8 mouse cellular contexts compared by ENCODE assay signal in genomic region chr15:99725341-99726155, GRCm38 (mm10). TPM values are rescaled to one million over a fixed set of nuclear protein-coding genes. Genes with fewer than 3 reads are reported as not detected.
DNase-seq lines count a peak whose midpoint lies in the region; ATAC-seq and TF ChIP-seq lines count a peak whose summit lies in the region.

Gene Cox14 (plus strand): TSS chr15:99725618.

- 0 out of 2 replicates have a peak, but pooled peaks cover 4% of the 10 kb centered on the region for H3K9me3 ChIP-seq in embryonic facial prominence, embryonic 13.5 days
- peaks cover 7% of the 10 kb centered on the region for H3K9me3 ChIP-seq in limb, embryonic 12.5 days
- no peaks in the 10 kb centered on the region for H3K9me3 ChIP-seq in midbrain, embryonic 15.5 days

- H3K27ac ChIP-seq in embryonic facial prominence, embryonic 13.5 days = peak within 1 kb of the TSS; percentile 91
- H3K27ac ChIP-seq in kidney, adult 2 months (ENCODE audit: insufficient read depth, low read depth, low read length) = peak within 1 kb of the TSS; percentile 84
- H3K27ac ChIP-seq in limb, embryonic 12.5 days = peak within 1 kb of the TSS; percentile 94
- H3K27ac ChIP-seq in midbrain, embryonic 15.5 days = peak within 1 kb of the TSS; percentile 87
- H3K27ac ChIP-seq in spleen, adult 2 months (ENCODE audit: insufficient read depth, low read length) = peak within 1 kb of the TSS; percentile 83

- peak; percentile 94 for ATAC-seq in embryonic facial prominence, embryonic 13.5 days (ENCODE audit: insufficient number of reproducible peaks, insufficient read depth, low FRiP score, low TSS enrichment, low read depth)
- ATAC-seq in limb, embryonic 12.5 days (ENCODE audit: insufficient number of reproducible peaks, insufficient read depth, low FRiP score, low TSS enrichment, low read depth) = peak; percentile 96
- peak; percentile 95 for ATAC-seq in midbrain, embryonic 15.5 days (replicated peaks)

- under 1% methylated on average over 68 of the region's 68 CpGs for WGBS in embryonic facial prominence, embryonic 13.5 days
- under 1% methylated on average over 67 of the region's 68 CpGs for WGBS in kidney, adult 2 months
- WGBS in limb, embryonic 12.5 days = under 1% methylated on average over 68 of the region's 68 CpGs
- WGBS in midbrain, embryonic 15.5 days = under 1% methylated on average over 67 of the region's 68 CpGs
- 1% methylated on average over 66 of the region's 68 CpGs for WGBS in spleen, adult 2 months

- H3K9ac ChIP-seq in embryonic facial prominence, embryonic 13.5 days = peak within 1 kb of the TSS; percentile 94
- H3K9ac ChIP-seq in limb, embryonic 12.5 days (replicated peaks) = peak within 1 kb of the TSS; percentile 94
- H3K9ac ChIP-seq in midbrain, embryonic 15.5 days = peak within 1 kb of the TSS; percentile 83

- H3K4me2 ChIP-seq in embryonic facial prominence, embryonic 13.5 days = peak within 1 kb of the TSS; percentile 65
- H3K4me2 ChIP-seq in limb, embryonic 12.5 days = peak within 1 kb of the TSS; percentile 80
- peak within 1 kb of the TSS; percentile 74 for H3K4me2 ChIP-seq in midbrain, embryonic 15.5 days

- peak; percentile 97 for TF ChIP-seq CTCF in kidney, adult 2 months (conservative IDR thresholded peaks at IDR 0.05; ENCODE audit: insufficient read depth, insufficient read length, low read depth, low read length)
- TF ChIP-seq CTCF in spleen, adult 2 months (IDR thresholded peaks at IDR 0.05; ENCODE audit: extremely low read depth, insufficient read depth, insufficient read length, insufficient replicate concordance) = peak; percentile 94

- H3K27me3 ChIP-seq in embryonic facial prominence, embryonic 13.5 days = no peaks in the 10 kb centered on the region
- H3K27me3 ChIP-seq in kidney, adult 2 months (replicated peaks; ENCODE audit: control insufficient read depth, insufficient read depth, low read length) = no peaks in the 10 kb centered on the region
- no peaks in the 10 kb centered on the region for H3K27me3 ChIP-seq in limb, embryonic 12.5 days
- no peaks in the 10 kb centered on the region for H3K27me3 ChIP-seq in midbrain, embryonic 15.5 days (replicated peaks)
- H3K27me3 ChIP-seq in spleen, adult 2 months (ENCODE audit: control insufficient read depth, insufficient read depth, low read length) = no peaks in the 10 kb centered on the region

- peak; percentile 96 for DNase-seq in 3134 (ENCODE audit: extremely low read depth, insufficient read length, low spot score)
- peak; percentile 91 to 94 for DNase-seq in adrenal gland, postnatal 36 days
- DNase-seq in heart, adult 18-20 months = peak; percentile 98
- DNase-seq in kidney, adult 2 months = peak; percentile 99
- DNase-seq in spleen, adult 2 months (ENCODE audit: low read depth in 1 of 2, low spot score in 2 of 2) = peak; percentile 90 to 95

- H3K4me1 ChIP-seq in embryonic facial prominence, embryonic 13.5 days = peaks cover 23% of the 10 kb centered on the region
- peaks cover 24% of the 10 kb centered on the region for H3K4me1 ChIP-seq in kidney, adult 2 months (ENCODE audit: control insufficient read depth, insufficient read depth, low read length)
- H3K4me1 ChIP-seq in limb, embryonic 12.5 days (replicated peaks) = peaks cover 27% of the 10 kb centered on the region
- H3K4me1 ChIP-seq in midbrain, embryonic 15.5 days = peaks cover 27% of the 10 kb centered on the region
- H3K4me1 ChIP-seq in spleen, adult 2 months (ENCODE audit: control insufficient read depth, insufficient read depth, insufficient read length) = peaks cover 8% of the 10 kb centered on the region; the same call in 1 of the 2 replicates

- peak; percentile 84 for TF ChIP-seq POLR2A in kidney, adult 2 months (IDR thresholded peaks at IDR 0.05; ENCODE audit: low read depth, low read length)
- TF ChIP-seq POLR2A in spleen, adult 2 months (IDR thresholded peaks at IDR 0.05; ENCODE audit: low read depth, low read length) = peak; percentile 70

- H3K36me3 ChIP-seq in embryonic facial prominence, embryonic 13.5 days = peaks cover 40% of the 10 kb centered on the region
- peaks cover 3% of the 10 kb centered on the region; the same call in 1 of the 2 replicates for H3K36me3 ChIP-seq in kidney, adult 2 months (ENCODE audit: control insufficient read depth, insufficient read depth, low read length)
- H3K36me3 ChIP-seq in limb, embryonic 12.5 days = peaks cover 49% of the 10 kb centered on the region
- peaks cover 23% of the 10 kb centered on the region for H3K36me3 ChIP-seq in midbrain, embryonic 15.5 days (replicated peaks)
- H3K36me3 ChIP-seq in spleen, adult 2 months (ENCODE audit: control insufficient read depth, insufficient read depth, low read length) = peaks cover 2% of the 10 kb centered on the region

- peak within 1 kb of the TSS; percentile 96 for H3K4me3 ChIP-seq in embryonic facial prominence, embryonic 13.5 days
- H3K4me3 ChIP-seq in kidney, adult 2 months (ENCODE audit: insufficient read depth, low read depth, low read length) = peak within 1 kb of the TSS; percentile 90
- peak within 1 kb of the TSS; percentile 99 for H3K4me3 ChIP-seq in limb, embryonic 12.5 days (replicated peaks)
- H3K4me3 ChIP-seq in midbrain, embryonic 15.5 days = peak within 1 kb of the TSS; percentile 88
- peak within 1 kb of the TSS; percentile 76 for H3K4me3 ChIP-seq in spleen, adult 2 months (ENCODE audit: extremely low read depth, insufficient read depth, insufficient read length)

RNA-seq across cellular contexts. Expression of gene Cox14, which starts in this region (rescaled TPM):
- total RNA-seq in adrenal gland, postnatal 36 days (2021) = 100 to 1,000 TPM; 227 to 257 TPM
- polyA plus RNA-seq in embryonic facial prominence, embryonic 13.5 days (2015; fragmentation: Nextera tagmentation; extraction: Ambion mirVana) = 144 and 179 TPM in 2 replicates
- 100 to 1,000 TPM; 238 to 271 TPM for total RNA-seq in heart, adult 18-20 months (2021)
- 263 and 269 TPM in 2 replicates for polyA plus RNA-seq in kidney, adult 2 months (2012; rRNA removed)
- polyA plus RNA-seq in limb, embryonic 12.5 days (2016; fragmentation: Nextera tagmentation; extraction: Ambion mirVana) = 145 and 146 TPM in 2 replicates
- polyA plus RNA-seq in midbrain, embryonic 15.5 days (2015; fragmentation: Nextera tagmentation; extraction: Ambion mirVana) = 150 and 157 TPM in 2 replicates
- 109 and 168 TPM in 2 replicates for polyA plus RNA-seq in spleen, adult 2 months (2012; rRNA removed)

Comparison
In these comparisons a context has a peak if more than half of its experiments do, and no peak if none do; other contexts are left out.
1. Peak in every context shown above with its lines: DNase-seq, ATAC-seq, H3K4me3 ChIP-seq and H3K27ac ChIP-seq.